11 mouse cellular contexts compared by ENCODE assay signal in genomic region chr11:70629557-70629956, GRCm38 (mm10). TPM values are rescaled to one million over a fixed set of nuclear protein-coding genes. Genes with fewer than 3 reads are reported as not detected.
DNase-seq lines count a peak whose midpoint lies in the region; ATAC-seq and TF ChIP-seq lines count a peak whose summit lies in the region.
"Had no signal": no experiment of that assay in that cellular context is flagged by ENCODE, and none has a peak within 500 bp of the region (broad histone marks: within the 10 kb centered on the region; RNA-seq: fewer than 3 reads in every experiment).

No protein-coding gene starts in this region.

- DNase-seq in CD4-positive, CD25-positive, alpha-beta regulatory T cell, adult 2 months (ENCODE audit: low read depth, low spot score) = peak; percentile 83
- no peak for DNase-seq in lung, adult 2 months
- DNase-seq in lung, adult 18-20 months = no peak
- peak; percentile 52 for DNase-seq in brain, embryonic 14.5 days (ENCODE audit: low read depth)
- DNase-seq in retina, embryonic 14.5 days (ENCODE audit: low spot score) = peak; percentile 47
- DNase-seq in layer of hippocampus, postnatal 14 days (ENCODE audit: low spot score in 2 of 2) = no peak
- DNase-seq in left cerebral cortex, postnatal 36 days (ENCODE audit: low spot score in 2 of 2) = no peak

- WGBS in lung, adult 2 months = 47% methylated on average over 5 of the region's 5 CpGs

- H3K4me1 ChIP-seq in lung, adult 2 months (ENCODE audit: control insufficient read depth, insufficient read depth, low read length) = no peaks in the 10 kb centered on the region
- H3K4me1 ChIP-seq: embryonic facial prominence, embryonic 13.5 days had no signal

- H3K4me3 ChIP-seq in lung, adult 2 months (replicated peaks; ENCODE audit: extremely low read depth, low read depth, low read length) = no peak overlapping the region
- H3K4me3 ChIP-seq: embryonic facial prominence, embryonic 13.5 days had no signal

- ATAC-seq in CD4-positive, CD25-positive, alpha-beta regulatory T cell, adult 4 months = no peak
- ATAC-seq: midbrain, embryonic 16.5 days had no signal

- TF ChIP-seq CTCF in lung, adult 2 months (IDR thresholded peaks at IDR 0.05; ENCODE audit: insufficient read depth, low read length) = 0 out of 2 replicates have a peak, but pooled peaks have one; percentile 1
- TF ChIP-seq CTCF in brain, embryonic 14.5 days (IDR thresholded peaks at IDR 0.05; ENCODE audit: borderline replicate concordance, extremely low read depth, insufficient read depth, insufficient read length) = peak; percentile 40; the same call in 1 of the 2 replicates

- no peak for TF ChIP-seq POLR2A in lung, adult 2 months (IDR thresholded peaks at IDR 0.05; ENCODE audit: borderline replicate concordance, extremely low read depth, low read depth, low read length)
- TF ChIP-seq POLR2A in brain, embryonic 14.5 days (IDR thresholded peaks at IDR 0.05; ENCODE audit: borderline replicate concordance, extremely low read depth, insufficient read depth, insufficient read length, poor library complexity, severe bottlenecking) = no peak

- intact Hi-C loops in left cerebral cortex, postnatal 36 days (cut with DNase I) = loop anchor here (10.0 kb wide), 1 partner anchor 215 kb away; the partner anchor contains the start of gene Pelp1

RNA-seq across cellular contexts. Expression of gene Gp1ba, which starts 9.4 kb away (rescaled TPM):
- polyA plus RNA-seq in CD4-positive, CD25-positive, alpha-beta regulatory T cell, adult 4 months (2017; shearing (Covaris generic)) = under 1 TPM; 0.39 to 0.43 TPM
- 0.70 and 1.7 TPM in 2 replicates for polyA plus RNA-seq in lung, adult 2 months (2012; rRNA removed)
- 0.06 and 0.30 TPM in 2 replicates for polyA plus RNA-seq in brain, embryonic 14.5 days (2012; rRNA removed)
- total RNA-seq in layer of hippocampus, postnatal 14 days (2021) = not detected
- not detected for total RNA-seq in left cerebral cortex, postnatal 36 days (2021)

RNA-seq across cellular contexts. Expression of gene Chrne, which starts 10.5 kb away (rescaled TPM):
- 1 to 10 TPM; 1.4 to 2.1 TPM for polyA plus RNA-seq in CD4-positive, CD25-positive, alpha-beta regulatory T cell, adult 4 months (2017; shearing (Covaris generic))
- polyA plus RNA-seq in lung, adult 2 months (2012; rRNA removed) = 0.41 and 0.91 TPM in 2 replicates
- 0.16 TPM in 1 of 2 replicates, not detected in the other for polyA plus RNA-seq in brain, embryonic 14.5 days (2012; rRNA removed)
- total RNA-seq in layer of hippocampus, postnatal 14 days (2021) = under 1 TPM; 0.32 to 0.57 TPM
- total RNA-seq in left cerebral cortex, postnatal 36 days (2021) = not detected
- polyA plus RNA-seq: embryonic facial prominence, embryonic 13.5 days; limb, embryonic 11.5 days; midbrain, embryonic 16.5 days had no signal

RNA-seq across cellular contexts. Expression of gene 4930544D05Rik, which starts 13.9 kb away (rescaled TPM):
- under 1 TPM in 1 of 2 experiments, not detected in 1; 0.71 TPM for polyA plus RNA-seq in CD4-positive, CD25-positive, alpha-beta regulatory T cell, adult 4 months (2017; shearing (Covaris generic))
- 0.16 TPM in 1 of 2 replicates, not detected in the other for polyA plus RNA-seq in lung, adult 2 months (2012; rRNA removed)
- polyA plus RNA-seq in brain, embryonic 14.5 days (2012; rRNA removed) = not detected in 2 replicates
- total RNA-seq in layer of hippocampus, postnatal 14 days (2021) = under 1 TPM; 0.88 TPM
- total RNA-seq in left cerebral cortex, postnatal 36 days (2021) = not detected
- polyA plus RNA-seq: embryonic facial prominence, embryonic 13.5 days; limb, embryonic 11.5 days; midbrain, embryonic 16.5 days had no signal

RNA-seq across cellular contexts. Expression of gene Rnf167, which starts 17.5 kb away (rescaled TPM):
- 100 to 1,000 TPM; 389 to 496 TPM for polyA plus RNA-seq in CD4-positive, CD25-positive, alpha-beta regulatory T cell, adult 4 months (2017; shearing (Covaris generic))
- 116 and 146 TPM in 2 replicates for polyA plus RNA-seq in lung, adult 2 months (2012; rRNA removed)
- polyA plus RNA-seq in brain, embryonic 14.5 days (2012; rRNA removed) = 91.1 and 127 TPM in 2 replicates
- 10 to 100 TPM; 70.2 to 72.3 TPM for total RNA-seq in layer of hippocampus, postnatal 14 days (2021)
- total RNA-seq in left cerebral cortex, postnatal 36 days (2021) = 10 to 100 TPM; 78.6 to 87.8 TPM

RNA-seq across cellular contexts. Expression of gene Slc25a11, which starts 17.7 kb away (rescaled TPM):
- polyA plus RNA-seq in CD4-positive, CD25-positive, alpha-beta regulatory T cell, adult 4 months (2017; shearing (Covaris generic)) = 100 to 1,000 TPM in 1 of 2 experiments, 10 to 100 TPM in 1; 84.0 to 102 TPM
- 83.6 and 113 TPM in 2 replicates for polyA plus RNA-seq in lung, adult 2 months (2012; rRNA removed)
- 129 and 149 TPM in 2 replicates for polyA plus RNA-seq in brain, embryonic 14.5 days (2012; rRNA removed)
- total RNA-seq in layer of hippocampus, postnatal 14 days (2021) = 100 to 1,000 TPM; 124 to 127 TPM
- 100 to 1,000 TPM; 113 to 125 TPM for total RNA-seq in left cerebral cortex, postnatal 36 days (2021)

Comparison
In these comparisons a context has a peak if more than half of its experiments do, and no peak if none do; other contexts are left out.
1. DNase-seq: peak in CD4-positive, CD25-positive, alpha-beta regulatory T cell, adult 2 months (single experiment), brain, embryonic 14.5 days (single experiment) and retina, embryonic 14.5 days (single experiment); none in lung, adult 2 months (single experiment), lung, adult 18-20 months (0 of 2), layer of hippocampus, postnatal 14 days (0 of 2) and left cerebral cortex, postnatal 36 days (0 of 2).